Mouse (Mus musculus) lung, adult 2 months (tissue): ENCODE results near the gene Zfp398.

ENCODE experiments used
- CTCF ChIP-seq: fragments of 200-500 bp; IDR thresholded peaks from 2 replicates; pipeline ENCODE4 v1.5.1; 2011; ENCODE audit warnings: mild to moderate bottlenecking, low read length, control low read depth; ENCODE audit not compliant: insufficient read depth
- POLR2A ChIP-seq: fragments of 200-500 bp; IDR thresholded peaks from 2 replicates; pipeline ENCODE4 v1.6.1; 2011; ENCODE audit warnings: low read depth, mild to moderate bottlenecking, control low read depth, low read length, borderline replicate concordance; ENCODE audit errors: extremely low read depth

- TF ChIP-seq POLR2A (no peak), CTCF (no peak)
Observed at GRCm38 (mm10) chr6:47828950-47829349, 6.5 kb upstream of the Zfp398 start.
